Mouse (Mus musculus): ENCODE data around the gene Trim67.

Gene Trim67

GRCm38 (mm10) chr8:124792708-124793107 is at the start of gene Trim67:
Gene Trim67 (plus strand): TSS chr8:124793092.
- CTCF ChIA-PET, result no interaction called here

- CTCF ChIA-PET, result no interaction called here
Observed at GRCm38 (mm10) chr8:124746661-124747060, 46.2 kb upstream of the Trim67 start.

DNA sequence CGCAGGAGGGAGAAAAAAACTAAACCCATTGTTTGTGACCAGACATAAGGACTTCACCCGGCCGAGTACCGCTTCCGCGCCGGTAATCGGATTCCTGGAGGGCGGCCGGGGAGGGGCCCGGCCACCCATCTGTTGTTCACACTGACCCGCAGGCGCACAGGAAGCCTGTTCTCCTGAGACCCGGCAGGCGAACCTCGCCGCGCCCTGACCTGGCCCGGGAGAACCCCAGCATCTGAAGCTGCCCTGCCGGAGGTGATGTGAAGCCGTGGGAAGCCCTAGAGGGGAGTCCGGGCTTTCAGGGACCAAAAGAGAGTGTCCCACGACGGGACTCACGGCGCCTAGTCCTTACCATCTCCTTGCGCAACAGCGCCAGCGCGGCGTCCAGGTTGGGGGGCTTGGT is 41.7 kb upstream of the Trim67 start:
- CTCF ChIA-PET, result interaction anchor here (1.1 kb wide), 1 partner anchor 12 kb away, joined by 5 read pairs; no protein-coding TSS in a partner anchor

DNA sequence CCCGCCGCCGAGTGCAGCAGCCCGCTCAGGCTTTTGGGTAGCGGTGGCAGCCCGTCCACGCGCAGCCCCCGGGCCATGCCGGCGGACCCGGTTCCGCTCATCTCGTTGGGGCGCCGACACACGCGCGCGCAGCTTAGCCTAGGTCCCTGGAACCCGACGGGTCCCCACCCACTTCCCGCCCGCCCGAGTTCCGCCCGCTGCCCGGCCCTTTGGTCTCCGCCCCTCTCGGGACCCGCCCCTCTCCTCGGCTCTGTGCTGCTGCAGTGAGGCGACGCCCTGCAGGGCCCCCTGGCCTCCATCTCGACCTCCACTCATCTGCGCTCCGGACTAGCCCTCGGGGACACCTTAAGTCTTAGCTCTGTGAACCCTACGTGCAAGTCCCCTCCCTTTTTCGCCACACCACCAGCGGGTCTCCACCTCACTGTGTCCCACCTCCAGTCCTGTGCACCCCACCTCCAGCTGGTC is 41.2 kb upstream of the Trim67 start, which contains the start of gene Fam89a:
Gene Fam89a, minus strand, starts transcription at position 124 of the 465 bp plus-strand sequence.
- CTCF ChIA-PET, result interaction anchor here (1.1 kb wide), 1 partner anchor 13 kb away, joined by 5 read pairs; no protein-coding TSS in a partner anchor

DNA sequence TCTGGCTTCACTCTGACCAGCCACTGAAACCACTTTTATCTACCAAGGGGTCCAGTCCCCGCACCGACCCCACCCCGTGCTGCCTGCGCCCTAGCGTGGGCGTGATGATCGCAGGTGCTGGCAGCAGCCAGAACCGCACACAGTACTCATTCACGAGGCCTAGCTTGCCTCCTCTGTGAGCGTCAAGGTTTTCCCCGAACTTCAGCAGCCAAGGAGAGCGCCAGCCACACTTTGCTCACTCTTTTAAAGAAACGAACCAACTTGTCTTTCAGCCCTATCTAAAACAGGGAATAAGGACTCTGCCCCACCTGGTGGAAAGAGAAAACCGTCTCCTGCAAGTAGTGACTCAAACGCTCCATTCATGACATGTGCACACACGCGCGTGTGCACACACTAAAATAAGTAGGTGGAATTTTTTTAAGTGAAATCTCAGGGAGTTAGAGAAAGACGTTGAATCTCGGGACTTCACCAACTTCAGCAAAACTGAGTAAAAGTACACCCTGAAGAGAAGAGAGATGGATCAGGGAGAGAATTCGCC is 40.5 kb upstream of the Trim67 start:
- CTCF ChIA-PET, result no interaction called here

- CTCF ChIA-PET, result no interaction called here
Observed at GRCm38 (mm10) chr8:124754101-124754791, 38.6 kb upstream of the Trim67 start.

DNA sequence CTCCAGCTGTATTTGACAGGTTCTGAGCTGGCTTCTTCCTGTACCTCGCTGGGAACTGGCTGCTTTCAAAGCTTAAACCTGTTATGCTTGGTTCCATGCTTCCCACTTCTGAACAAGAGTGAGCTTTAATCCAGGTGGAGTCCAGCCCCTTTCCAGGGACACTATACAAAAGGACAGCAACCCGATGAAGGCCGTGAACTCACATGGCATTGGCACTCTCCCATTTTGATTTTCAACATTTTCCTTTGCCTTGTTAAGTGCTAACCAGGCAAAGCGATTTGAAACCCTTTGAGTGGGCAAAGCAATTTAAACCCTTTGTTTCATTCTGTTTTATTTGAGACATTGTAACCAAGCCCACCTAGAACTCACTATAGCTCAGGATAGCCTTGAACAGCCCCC is 38.1 kb upstream of the Trim67 start:
- CTCF ChIA-PET, result no interaction called here

- CTCF ChIA-PET, result no interaction called here
Observed at GRCm38 (mm10) chr8:124755481-124755880, 37.4 kb upstream of the Trim67 start.

- CTCF ChIA-PET, result interaction anchor here (0.7 kb wide), 1 partner anchor 21 kb away, joined by 10 read pairs; no protein-coding TSS in a partner anchor
Observed at GRCm38 (mm10) chr8:124756153-124756552, 36.7 kb upstream of the Trim67 start.

- CTCF ChIA-PET, result interaction anchor here (0.7 kb wide), 1 partner anchor 21 kb away, joined by 10 read pairs; no protein-coding TSS in a partner anchor
Observed at GRCm38 (mm10) chr8:124756601-124757000, 36.3 kb upstream of the Trim67 start.

DNA sequence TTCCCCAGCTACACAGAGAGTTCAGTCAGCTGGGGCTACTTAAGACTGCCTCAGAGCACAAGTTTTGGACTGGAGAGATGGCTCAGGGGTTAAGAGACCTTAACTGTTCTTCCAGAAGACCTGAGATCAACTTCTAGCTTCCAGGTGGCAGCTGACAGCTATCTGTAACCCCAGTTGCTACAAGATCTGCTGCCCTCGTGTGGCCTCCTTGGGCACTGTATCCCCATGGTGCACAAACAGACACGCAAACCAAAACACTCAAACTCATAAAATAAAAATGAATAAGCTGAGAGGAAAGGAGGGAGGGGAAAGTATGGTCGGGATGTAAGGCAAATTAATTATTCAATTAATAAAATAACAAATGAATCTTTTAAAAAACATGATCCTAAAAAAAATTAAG is 34.3 kb upstream of the Trim67 start:
- CTCF ChIA-PET, result no interaction called here

- CTCF ChIA-PET, result no interaction called here
Observed at GRCm38 (mm10) chr8:124763061-124763460, 29.8 kb upstream of the Trim67 start.

- CTCF ChIA-PET, result interaction anchor here (0.6 kb wide), 1 partner anchor 118 kb away, joined by 3 read pairs; no protein-coding TSS in a partner anchor
Observed at GRCm38 (mm10) chr8:124772389-124772788, 20.5 kb upstream of the Trim67 start.

GRCm38 (mm10) chr8:124775695-124776094 is 17.2 kb upstream of the Trim67 start:
- CTCF ChIA-PET, result no interaction called here

DNA sequence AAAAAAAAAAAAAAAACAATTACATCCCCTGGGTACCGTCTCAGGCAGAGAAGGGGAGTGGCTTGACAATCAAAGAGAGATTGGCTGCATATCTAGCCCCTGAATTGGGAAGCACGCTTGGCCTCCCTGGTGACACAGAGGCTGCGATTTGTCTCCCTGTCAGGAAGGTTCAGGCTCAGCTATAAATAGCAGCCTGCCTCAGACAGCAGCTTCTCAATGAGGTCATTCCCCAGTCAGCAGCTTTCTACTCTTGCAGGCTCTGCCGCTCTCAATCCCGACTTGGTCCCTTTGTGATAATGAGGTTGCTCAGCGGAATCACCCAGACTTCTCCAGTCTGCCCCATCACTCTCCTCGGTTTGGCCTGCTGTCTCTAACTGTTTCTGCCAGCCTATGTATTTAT is 12.7 kb upstream of the Trim67 start:
- CTCF ChIA-PET, result no interaction called here

DNA sequence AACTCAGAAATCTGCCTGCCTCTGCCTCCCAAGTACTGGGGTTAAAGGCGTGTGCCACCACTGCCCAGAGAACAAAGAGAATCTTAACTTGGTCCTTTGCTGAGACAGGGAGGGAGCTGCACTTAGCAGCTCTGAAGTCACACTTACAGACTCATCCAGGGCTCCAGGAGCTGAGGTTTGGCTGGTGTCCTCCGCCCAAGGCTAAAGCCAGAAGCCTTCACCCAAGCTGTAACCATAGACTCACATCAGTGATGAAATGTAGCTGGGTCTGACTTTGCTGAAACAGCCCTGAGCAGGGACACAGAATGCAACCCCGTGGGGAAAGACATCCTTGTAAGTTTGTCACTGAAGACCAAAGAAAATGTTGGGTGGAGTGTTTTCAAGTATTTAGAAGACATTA is 10.5 kb upstream of the Trim67 start:
- CTCF ChIA-PET, result no interaction called here

- CTCF ChIA-PET, result no interaction called here
Observed at GRCm38 (mm10) chr8:124783228-124783627, 9.7 kb upstream of the Trim67 start.

DNA sequence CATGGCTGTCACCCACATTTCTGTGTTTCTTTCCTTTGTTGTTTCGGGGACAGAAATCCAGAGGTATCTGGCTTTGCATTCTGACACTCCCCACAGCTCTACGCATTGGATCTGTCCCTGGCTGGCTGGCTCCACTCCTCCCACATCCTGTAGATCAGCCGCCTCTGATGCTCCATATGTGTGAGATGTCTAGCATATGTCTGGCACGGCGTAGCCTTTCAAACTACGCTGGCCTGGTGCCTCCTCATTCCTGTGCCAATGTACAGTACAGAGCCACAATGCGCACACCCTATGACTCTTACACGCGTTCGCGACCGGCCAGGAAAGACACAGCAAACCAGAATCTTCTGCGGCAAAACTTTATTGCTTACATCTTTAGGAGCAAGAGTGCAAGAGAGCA is 8.3 kb upstream of the Trim67 start:
- CTCF ChIA-PET, result no interaction called here

DNA sequence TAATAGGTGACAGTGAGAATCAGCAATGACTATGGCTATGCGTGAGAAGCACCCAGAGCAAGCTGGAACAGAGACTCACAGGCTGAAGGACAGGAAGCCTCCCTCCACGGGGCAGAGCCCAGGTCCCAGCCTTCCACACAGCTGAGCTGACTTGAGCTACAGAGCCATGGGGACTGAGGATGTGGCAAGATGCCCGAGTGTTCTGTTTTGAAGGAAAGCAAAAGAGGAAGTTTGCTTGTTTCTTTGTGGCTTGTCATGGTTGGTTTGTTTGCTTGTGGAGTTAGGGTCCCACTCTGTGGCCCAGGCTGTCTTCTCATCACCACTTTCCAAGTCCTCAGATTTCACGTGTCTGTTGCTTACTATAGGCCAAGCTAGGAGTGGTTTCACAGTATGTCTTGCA is 2.2 kb upstream of the Trim67 start:
- CTCF ChIA-PET, result no interaction called here

- CTCF ChIA-PET, result no interaction called here
Observed at GRCm38 (mm10) chr8:124791751-124792150, 1.1 kb upstream of the Trim67 start.

- CTCF ChIA-PET, result no interaction called here
Observed at GRCm38 (mm10) chr8:124792186-124792585, 706 bp upstream of the Trim67 start.

DNA sequence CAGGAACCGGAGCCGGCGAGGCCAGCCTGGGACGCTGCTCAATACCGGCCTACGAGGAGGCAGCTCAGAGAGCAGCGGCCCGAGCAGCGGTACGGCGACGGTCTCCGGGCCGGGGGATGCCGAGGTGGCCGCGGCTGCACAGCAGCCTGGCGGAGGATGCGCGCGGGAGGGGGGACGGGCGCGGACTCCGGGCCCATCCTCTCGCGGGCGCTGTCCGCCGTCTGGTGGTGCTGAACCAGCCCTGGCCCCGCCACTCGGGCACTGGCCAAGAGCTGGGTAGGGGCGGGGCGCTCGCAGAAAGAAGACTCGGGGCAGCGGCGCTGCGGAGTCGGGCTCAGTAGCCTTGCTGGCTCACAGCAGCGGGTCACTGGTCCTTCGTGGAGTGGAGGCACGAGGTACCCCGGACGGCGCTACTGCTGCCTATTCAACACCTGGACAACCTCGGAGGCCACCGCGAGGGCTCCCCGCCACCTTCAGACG is 320 bp downstream of the Trim67 start:
- CTCF ChIA-PET, result no interaction called here

Measured in spleen, embryonic (tissue).